Mouse (Mus musculus) MEL (cell line): ENCODE results near the gene A730061H03Rik. TPM values are rescaled to one million over a fixed set of nuclear protein-coding genes. Genes with fewer than 3 reads are reported as not detected.

Experiments
- DNase-seq: peaks from one replicate; pipeline ENCODE4 v3.0.0; 2011; ENCODE audit warnings: low read depth, low spot score
- H3K27ac ChIP-seq: 2 replicates; pipeline ENCODE4 v1.5.1; 2012; ENCODE audit warnings: low read depth, mild to moderate bottlenecking, control low read depth, low read length, moderate library complexity; ENCODE audit not compliant: control insufficient read depth
- H3K27me3 ChIP-seq, 2 experiments: fragments of 150-350 bp in 1 of 2; sonication (generic) in 1 of 2; 2 replicates each; pipeline ENCODE4 v1.6.1; 2012; ENCODE audit warnings: low read length in 2 of 2, mild to moderate bottlenecking in 2 of 2, improper control_type of control experiment in 1 of 2, moderate library complexity in 1 of 2; ENCODE audit not compliant: insufficient read depth in 2 of 2, control insufficient read depth in 1 of 2
- H3K36me3 ChIP-seq, 2 experiments: 2 replicates each; pipeline ENCODE4 v1.6.1; 2012 to 2014; ENCODE audit warnings: low read length in 2 of 2, improper control_type of control experiment in 1 of 2, inconsistent platforms in 1 of 2, mild to moderate bottlenecking in 1 of 2; ENCODE audit not compliant: insufficient read depth in 2 of 2, control insufficient read depth in 1 of 2
- H3K4me1 ChIP-seq, 2 experiments: fragments of 150-350 bp in 1 of 2; sonication (generic) in 1 of 2; 2 replicates each; pipeline ENCODE4 v1.6.1; 2012; ENCODE audit warnings: low read length in 2 of 2, improper control_type of control experiment in 1 of 2, mild to moderate bottlenecking in 1 of 2; ENCODE audit not compliant: insufficient read depth in 2 of 2, control insufficient read depth in 1 of 2
- H3K4me3 ChIP-seq, 2 experiments: fragments of 150-350 bp in 1 of 2; sonication (generic) in 1 of 2; 2 replicates each; pipeline ENCODE4 v1.5.1; 2012; ENCODE audit warnings: low read depth in 2 of 2, low read length in 2 of 2, mild to moderate bottlenecking in 2 of 2, moderate library complexity in 2 of 2, control low read depth in 1 of 2, improper control_type of control experiment in 1 of 2; ENCODE audit not compliant: control insufficient read depth in 1 of 2, insufficient read depth in 1 of 2
- H3K79me2 ChIP-seq: 2 replicates; pipeline ENCODE4 v1.6.1; 2012; ENCODE audit warnings: mild to moderate bottlenecking, low read length, moderate library complexity; ENCODE audit not compliant: control insufficient read depth, poor library complexity, insufficient read depth
- H3K9ac ChIP-seq: 2 replicates; pipeline ENCODE4 v1.6.1; 2012; ENCODE audit warnings: low read depth, mild to moderate bottlenecking, control low read depth, low read length, moderate library complexity; ENCODE audit not compliant: control insufficient read depth, poor library complexity, severe bottlenecking
- H3K9me3 ChIP-seq: fragments of 150-350 bp; sonication (generic); replicated peaks from 2 replicates; pipeline ENCODE4 v1.6.1; 2012; ENCODE audit warnings: mild to moderate bottlenecking, low read length, improper control_type of control experiment, moderate library complexity; ENCODE audit not compliant: insufficient read depth
- BHLHE40 ChIP-seq: IDR thresholded peaks from 2 replicates; pipeline ENCODE4 v1.6.1; 2012; ENCODE audit warnings: low read depth, mild to moderate bottlenecking, inconsistent platforms, low read length, improper control_type of control experiment, borderline replicate concordance
- CHD1 ChIP-seq: IDR thresholded peaks from 2 replicates; pipeline ENCODE4 v1.6.1; 2012; ENCODE audit warnings: low read depth, mild to moderate bottlenecking, inconsistent platforms, low read length, improper control_type of control experiment
- CHD2 ChIP-seq: IDR thresholded peaks from 2 replicates; pipeline ENCODE4 v1.6.1; 2011; ENCODE audit warnings: low read length, improper control_type of control experiment
- CTCF ChIP-seq, 3 experiments: IDR thresholded peaks in 2 of 3; conservative IDR thresholded peaks in 1 of 3; 2 replicates each; pipeline ENCODE4 v1.5.1; 2011 to 2012; ENCODE audit warnings: low read length in 3 of 3, low read depth in 2 of 3, mild to moderate bottlenecking in 2 of 3, improper control_type of control experiment in 1 of 3, inconsistent platforms in 1 of 3, mixed read lengths in 1 of 3, moderate library complexity in 1 of 3; ENCODE audit not compliant: control insufficient read depth in 1 of 3, insufficient read depth in 1 of 3, poor library complexity in 1 of 3, severe bottlenecking in 1 of 3
- E2F4 ChIP-seq: IDR thresholded peaks from 2 replicates; pipeline ENCODE4 v1.6.1; 2011; ENCODE audit warnings: low read depth, low read length, improper control_type of control experiment, borderline replicate concordance
- ELF1 ChIP-seq: IDR thresholded peaks from 2 replicates; pipeline ENCODE4 v1.6.1; 2014; ENCODE audit warnings: low read depth, mild to moderate bottlenecking, inconsistent platforms, low read length, improper control_type of control experiment, moderate library complexity
- EP300 ChIP-seq, 2 experiments: IDR thresholded peaks; 2 replicates each; pipeline ENCODE4 v1.6.1; 2011; ENCODE audit warnings: improper control_type of control experiment in 2 of 2, low read length in 2 of 2, low read depth in 1 of 2, mild to moderate bottlenecking in 1 of 2
- ETS1 ChIP-seq: IDR thresholded peaks from 2 replicates; pipeline ENCODE4 v1.6.1; 2012; ENCODE audit warnings: low read depth, mild to moderate bottlenecking, inconsistent platforms, low read length, improper control_type of control experiment, moderate library complexity
- GABPA ChIP-seq: IDR thresholded peaks from 2 replicates; pipeline ENCODE4 v1.6.1; 2012; ENCODE audit warnings: low read depth, mild to moderate bottlenecking, inconsistent platforms, low read length, improper control_type of control experiment, moderate library complexity
- GATA1 ChIP-seq: IDR thresholded peaks from 2 replicates; pipeline ENCODE4 v1.6.1; 2011; ENCODE audit warnings: low read depth, low read length, improper control_type of control experiment
- HCFC1 ChIP-seq: IDR thresholded peaks from 2 replicates; pipeline ENCODE4 v1.6.1; 2012; ENCODE audit warnings: low read depth, mild to moderate bottlenecking, inconsistent platforms, low read length, improper control_type of control experiment, moderate library complexity
- JUND ChIP-seq: IDR thresholded peaks from 2 replicates; pipeline ENCODE4 v1.6.1; 2011; ENCODE audit warnings: low read depth, mild to moderate bottlenecking, improper control_type of control experiment, low read length
- KAT2A ChIP-seq: conservative IDR thresholded peaks from 2 replicates; pipeline ENCODE4 v1.6.1; 2012; ENCODE audit warnings: low read depth, low read length, improper control_type of control experiment, inconsistent platforms
- MAFK ChIP-seq: IDR thresholded peaks from 2 replicates; pipeline ENCODE4 v1.6.1; 2011; ENCODE audit warnings: low read depth, mild to moderate bottlenecking, low read length, improper control_type of control experiment, borderline replicate concordance
- MAX ChIP-seq: IDR thresholded peaks from 2 replicates; pipeline ENCODE4 v1.6.1; 2011; ENCODE audit warnings: low read length, improper control_type of control experiment
- MXI1 ChIP-seq: IDR thresholded peaks from 2 replicates; pipeline ENCODE4 v1.6.1; 2011; ENCODE audit warnings: mild to moderate bottlenecking, low read depth, low read length, improper control_type of control experiment
- MYB ChIP-seq: IDR thresholded peaks from 2 replicates; pipeline ENCODE4 v1.6.1; 2011; ENCODE audit warnings: mild to moderate bottlenecking, low read depth, low read length, improper control_type of control experiment
- MYC ChIP-seq: IDR thresholded peaks from 2 replicates; pipeline ENCODE4 v1.6.1; 2011; ENCODE audit warnings: low read depth, mild to moderate bottlenecking, low read length, improper control_type of control experiment, moderate library complexity
- NELFE ChIP-seq: IDR thresholded peaks from 2 replicates; pipeline ENCODE4 v1.6.1; 2011; ENCODE audit warnings: low read depth, low read length, improper control_type of control experiment
- NRF1 ChIP-seq: IDR thresholded peaks from 2 replicates; pipeline ENCODE4 v1.6.1; 2014; ENCODE audit warnings: low read depth, mild to moderate bottlenecking, inconsistent platforms, low read length, improper control_type of control experiment, moderate library complexity; ENCODE audit not compliant: poor library complexity, insufficient read depth, severe bottlenecking
- POLR2A ChIP-seq, 2 experiments: IDR thresholded peaks; 2 replicates each; pipeline ENCODE4 v1.6.1; 2011 to 2012; ENCODE audit warnings: low read length in 2 of 2, mild to moderate bottlenecking in 2 of 2, control low read depth in 1 of 2, improper control_type of control experiment in 1 of 2, low read depth in 1 of 2, moderate library complexity in 1 of 2; ENCODE audit not compliant: control insufficient read depth in 1 of 2, insufficient read depth in 1 of 2, poor library complexity in 1 of 2
- POLR2AphosphoS2 ChIP-seq: IDR thresholded peaks from 2 replicates; pipeline ENCODE4 v1.6.1; 2011; ENCODE audit warnings: low read length, improper control_type of control experiment
- POLR2AphosphoS5 ChIP-seq: IDR thresholded peaks from 2 replicates; pipeline ENCODE4 v1.6.1; 2012; ENCODE audit warnings: low read depth, borderline replicate concordance, mild to moderate bottlenecking, inconsistent platforms, low read length, moderate library complexity, mixed read lengths
- RAD21 ChIP-seq: IDR thresholded peaks from 2 replicates; pipeline ENCODE4 v1.6.1; 2011; ENCODE audit warnings: mild to moderate bottlenecking, low read depth, low read length, improper control_type of control experiment
- RCOR1 ChIP-seq: IDR thresholded peaks from 2 replicates; pipeline ENCODE4 v1.6.1; 2012; ENCODE audit warnings: low read depth, mild to moderate bottlenecking, inconsistent platforms, low read length, improper control_type of control experiment
- SIN3A ChIP-seq: IDR thresholded peaks from 2 replicates; pipeline ENCODE4 v1.6.1; 2012; ENCODE audit warnings: low read length, improper control_type of control experiment, inconsistent platforms
- SMC3 ChIP-seq: IDR thresholded peaks from 2 replicates; pipeline ENCODE4 v1.6.1; 2011; ENCODE audit warnings: low read depth, low read length, improper control_type of control experiment
- TAL1 ChIP-seq: IDR thresholded peaks from 2 replicates; pipeline ENCODE4 v1.6.1; 2012; ENCODE audit warnings: mild to moderate bottlenecking, inconsistent platforms, low read length, moderate library complexity, mixed read lengths
- TBP ChIP-seq: IDR thresholded peaks from 2 replicates; pipeline ENCODE4 v1.8.0; 2011; ENCODE audit warnings: low read depth, low read length, improper control_type of control experiment
- UBTF ChIP-seq: IDR thresholded peaks from 2 replicates; pipeline ENCODE4 v1.6.1; 2012; ENCODE audit warnings: low read depth, mild to moderate bottlenecking, inconsistent platforms, low read length, improper control_type of control experiment, moderate library complexity, borderline replicate concordance; ENCODE audit not compliant: insufficient read depth
- USF1 ChIP-seq: IDR thresholded peaks from 2 replicates; pipeline ENCODE4 v1.6.1; 2014; ENCODE audit warnings: low read depth, mild to moderate bottlenecking, inconsistent platforms, low read length, improper control_type of control experiment, moderate library complexity
- ZC3H11A ChIP-seq: IDR thresholded peaks from 2 replicates; pipeline ENCODE4 v1.6.1; 2012; ENCODE audit warnings: low read depth, mild to moderate bottlenecking, inconsistent platforms, low read length, improper control_type of control experiment
- ZKSCAN1 ChIP-seq: IDR thresholded peaks from 2 replicates; pipeline ENCODE4 v1.6.1; 2012; ENCODE audit warnings: low read depth, mild to moderate bottlenecking, inconsistent platforms, low read length, improper control_type of control experiment, moderate library complexity
- ZMIZ1 ChIP-seq: IDR thresholded peaks from 2 replicates; pipeline ENCODE4 v1.6.1; 2012; ENCODE audit warnings: low read depth, mild to moderate bottlenecking, inconsistent platforms, low read length, improper control_type of control experiment, moderate library complexity
- ZNF384 ChIP-seq: IDR thresholded peaks from 2 replicates; pipeline ENCODE4 v1.6.1; 2012; ENCODE audit warnings: low read depth, mild to moderate bottlenecking, inconsistent platforms, low read length, improper control_type of control experiment
- polyA plus RNA-seq, 2 experiments: library from polyadenylated mRNA; stranded (reverse) in 1 of 2; unstranded in 1 of 2; fragments of >175 nt in 1 of 2; fragments of >200 nt in 1 of 2; gene quantifications; 2 replicates each; pipeline versions ENCODE4 v1.2.1 to v1.2.4; 2012; ENCODE audit warnings: low replicate concordance in 2 of 2, low read depth in 1 of 2; ENCODE audit not compliant: insufficient read length in 2 of 2, insufficient read depth in 1 of 2, missing spikeins in 1 of 2
- total RNA-seq: library from RNA; depleted of rRNA; stranded (reverse); fragments of 300-350 nt; gene quantifications from 2 replicates; pipeline ENCODE4 v1.2.3, GENCODE M21; 2012; rRNA removed

Gene A730061H03Rik
- total RNA-seq (0.73 and 0.92 TPM in 2 replicates), polyA plus RNA-seq (under 1 TPM in 1 of 2 experiments, not detected in 1; 0.86 TPM)

DNA sequence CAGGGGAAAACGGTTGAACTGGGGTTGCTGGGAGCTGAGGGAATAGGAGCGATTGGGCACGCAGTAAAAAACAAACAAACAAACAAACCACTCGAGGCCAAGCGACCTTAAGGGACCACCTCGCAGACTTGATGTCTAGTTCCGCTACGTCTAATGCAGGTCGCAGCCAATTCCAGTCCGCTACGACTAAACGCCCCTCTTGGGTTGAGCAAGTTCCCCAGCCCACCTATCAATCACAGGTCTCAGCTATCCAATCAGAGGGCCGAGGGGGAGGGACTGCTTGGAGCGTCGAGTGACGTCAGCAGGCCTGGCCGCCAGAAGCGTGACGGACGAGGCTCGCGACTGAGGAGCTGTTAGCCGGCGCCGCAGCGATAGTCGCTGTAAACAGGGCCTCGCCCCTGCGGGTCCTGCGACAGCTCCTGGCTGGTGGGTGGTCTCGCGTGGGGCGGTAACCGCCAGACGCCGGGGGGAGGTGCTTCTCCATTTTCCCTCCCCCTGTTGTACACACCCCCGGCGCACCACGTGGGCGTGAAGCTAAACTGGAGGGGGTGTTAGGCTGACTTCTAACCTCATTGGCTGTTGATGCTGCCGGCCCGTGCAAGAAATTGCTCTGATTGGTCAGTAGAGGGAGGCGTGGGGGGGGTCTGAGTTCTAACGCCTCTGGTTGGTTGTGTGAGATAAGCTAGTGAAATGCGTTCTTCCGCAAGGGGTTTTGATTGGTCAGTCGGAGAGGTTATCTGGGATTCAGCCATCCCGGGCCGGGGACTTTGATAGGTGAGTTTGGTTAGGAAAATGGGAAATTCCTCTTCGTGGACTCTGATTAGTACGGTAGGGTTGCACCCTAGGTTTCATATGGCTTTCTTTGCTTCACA, at the start of gene A730061H03Rik:
TSS of gene A730061H03Rik (minus strand) at position 205 of the 872 bp plus-strand sequence.
- peak within 1 kb of the TSS; percentile 75 for H3K9ac ChIP-seq
- H3K36me3 ChIP-seq, result peaks cover 0 to 23% of the 10 kb centered on the region in 2 experiments; a peak in 2 of 4 replicates
- no peaks in the 10 kb centered on the region for H3K27me3 ChIP-seq
- H3K9me3 ChIP-seq, result no peaks in the 10 kb centered on the region
- peaks cover 7 to 30% of the 10 kb centered on the region in 2 experiments; a peak in 3 of 4 replicates for H3K4me1 ChIP-seq
- peak; percentile 100 for DNase-seq
- H3K79me2 ChIP-seq, result no peaks in the 10 kb centered on the region; the same call in none of the 2 replicates
- H3K4me3 ChIP-seq, result peak within 1 kb of the TSS; percentile 68 to 81
- peak within 1 kb of the TSS; percentile 87 for H3K27ac ChIP-seq
- TF ChIP-seq MAFK (no peak), MAX (peak; percentile 91), JUND (no peak), EP300 (IDR thresholded peaks at IDR 0.05; ENCODE audit: low read depth in 1 of 2, low read length in 2 of 2) (peak in 1 of 2 experiments; percentile 10; a peak in 1 of 4 replicates), GATA1 (peak; percentile 89), CHD1 (no peak), GABPA (no peak), POLR2A (IDR thresholded peaks at IDR 0.05; ENCODE audit: control insufficient read depth in 1 of 2, insufficient read depth in 1 of 2, low read depth in 1 of 2, low read length in 2 of 2, poor library complexity in 1 of 2) (peak in 1 of 2 experiments; percentile 79; a peak in 3 of 4 replicates), E2F4 (no peak), NRF1 (peak; percentile 29; the same call in 1 of the 2 replicates), RCOR1 (peak; percentile 51; the same call in 1 of the 2 replicates), ZC3H11A (no peak), USF1 (peak; percentile 90), POLR2AphosphoS5 (no peak), POLR2AphosphoS2 (peak; percentile 70; the same call in 1 of the 2 replicates), ZNF384 (no peak), ETS1 (peak; percentile 26; the same call in 1 of the 2 replicates), TBP (peak; percentile 69), BHLHE40 (peak; percentile 91), HCFC1 (peak; percentile 72), RAD21 (no peak), SMC3 (no peak), ZMIZ1 (0 out of 2 replicates have a peak, but pooled peaks have one; percentile 28), CTCF (IDR thresholded peaks at IDR 0.05 in 2 of 3, conservative IDR thresholded peaks at IDR 0.05 in 1 of 3; ENCODE audit: control insufficient read depth in 1 of 3, insufficient read depth in 1 of 3, low read depth in 2 of 3, low read length in 3 of 3, poor library complexity in 1 of 3, severe bottlenecking in 1 of 3) (no peak; a peak in 1 of 6 replicates), MXI1 (peak; percentile 83; the same call in 1 of the 2 replicates), ZKSCAN1 (no peak), NELFE (peak; percentile 61), ELF1 (peak; percentile 81), UBTF (no peak), SIN3A (peak; percentile 58; the same call in 1 of the 2 replicates), KAT2A (peak; percentile 41; the same call in 1 of the 2 replicates), MYB (0 out of 2 replicates have a peak, but pooled peaks have one; percentile 14), CHD2 (peak; percentile 81), TAL1 (no peak), MYC (peak; percentile 77; the same call in 1 of the 2 replicates)
